Mouse (Mus musculus) midbrain, embryonic 14.5 days (tissue): ENCODE measurements at regions not wholly inside any gene's neighbourhood (a gene's known extent, or its start where the extent isn't known, plus 50 kb on each side); places are given as distances from the start of the nearest gene placed in this dataset.

ENCODE experiments used
- ATAC-seq: fragments of 200-750 bp; cut with Nextera tagmentation; 2 replicates; pipeline ENCODE4 v1.8.0; 2017; ENCODE audit warnings: moderate number of reproducible peaks, moderate library complexity; ENCODE audit not compliant: low FRiP score, low TSS enrichment
- DNase-seq: peaks from one replicate; pipeline ENCODE4 v3.0.0-alpha.2; 2015
- H3K27ac ChIP-seq: fragments of 300-500 bp; sonication (generic); replicated peaks from 2 replicates; pipeline ENCODE4 v1.5.1; 2014; ENCODE audit warnings: mild to moderate bottlenecking, low read depth, low read length, moderate library complexity
- H3K27me3 ChIP-seq: fragments of 300-500 bp; sonication (generic); 2 replicates; pipeline ENCODE4 v1.6.1; 2014; ENCODE audit warnings: low read length, control low read depth, mixed read lengths; ENCODE audit not compliant: control insufficient read depth, insufficient read depth
- H3K36me3 ChIP-seq: fragments of 300-500 bp; sonication (generic); 2 replicates; pipeline ENCODE4 v1.6.1; 2014; ENCODE audit warnings: low read length, control low read depth; ENCODE audit not compliant: control insufficient read depth, insufficient read depth
- H3K4me1 ChIP-seq: fragments of 300-500 bp; sonication (generic); 2 replicates; pipeline ENCODE4 v1.6.1; 2014; ENCODE audit warnings: mild to moderate bottlenecking, antibody characterized with exemption, low read length, control low read depth; ENCODE audit not compliant: control insufficient read depth, insufficient read depth
- H3K4me2 ChIP-seq: fragments of 300-500 bp; sonication (generic); 2 replicates; pipeline ENCODE4 v1.6.1; 2014; ENCODE audit warnings: mild to moderate bottlenecking, low read length, moderate library complexity
- H3K4me3 ChIP-seq: fragments of 300-500 bp; sonication (generic); replicated peaks from 2 replicates; pipeline ENCODE4 v1.5.1; 2014; ENCODE audit warnings: low read depth, low read length
- H3K9ac ChIP-seq: fragments of 300-500 bp; sonication (generic); replicated peaks from 2 replicates; pipeline ENCODE4 v1.6.1; 2014; ENCODE audit warnings: mild to moderate bottlenecking, low read length, moderate library complexity
- H3K9me3 ChIP-seq: fragments of 300-500 bp; sonication (generic); 2 replicates; pipeline ENCODE4 v1.6.1; 2016; ENCODE audit warnings: low read length, control low read depth, mixed read lengths; ENCODE audit not compliant: control insufficient read depth
- WGBS: fragments of 180-500 bp; shearing (Covaris S2); extraction: QIAGEN DNeasy Blood & Tissue Kit; methylation state at CpG from one replicate; pipeline ENCODE4 v1.1.7; 2014; 5-methylcytosine and 5-hydroxymethylcytosine counted together

- ATAC-seq (no peak), DNase-seq (no peak)
- Histone ChIP-seq H3K4me2 (no peak overlapping the region), H3K27me3 (no peaks in the 10 kb centered on the region), H3K36me3 (no peaks in the 10 kb centered on the region), H3K4me1 (no peaks in the 10 kb centered on the region), H3K4me3 (no peak overlapping the region), H3K9me3 (no peaks in the 10 kb centered on the region), H3K9ac (no peak overlapping the region), H3K27ac (no peak overlapping the region)
- 49% methylated on average over 6 of the region's 6 CpGs for WGBS
Observed at GRCm38 (mm10) chr12:71460643-71461042, 151.0 kb downstream of the Dact1 start.

- DNase-seq (no peak), ATAC-seq (no peak)
- Histone ChIP-seq H3K4me1 (0 out of 2 replicates have a peak, but pooled peaks cover 4% of the 10 kb centered on the region), H3K27me3 (no peaks in the 10 kb centered on the region), H3K9me3 (no peaks in the 10 kb centered on the region), H3K9ac (no peak overlapping the region), H3K27ac (no peak overlapping the region), H3K4me2 (no peak overlapping the region), H3K36me3 (no peaks in the 10 kb centered on the region), H3K4me3 (no peak overlapping the region)
- WGBS: 65% methylated on average over 7 of the region's 7 CpGs
Observed at GRCm38 (mm10) chr12:71467820-71468219, 158.1 kb downstream of the Dact1 start.

GRCm38 (mm10) chr12:71468324-71468723, 158.6 kb downstream of the Dact1 start:
- Histone ChIP-seq H3K4me2 (no peak overlapping the region), H3K9ac (no peak overlapping the region), H3K27ac (no peak overlapping the region), H3K4me3 (no peak overlapping the region), H3K4me1 (0 out of 2 replicates have a peak, but pooled peaks cover 4% of the 10 kb centered on the region), H3K36me3 (no peaks in the 10 kb centered on the region), H3K9me3 (no peaks in the 10 kb centered on the region), H3K27me3 (no peaks in the 10 kb centered on the region)
- DNase-seq (no peak), ATAC-seq (no peak)
- 26% methylated on average over 6 of the region's 6 CpGs for WGBS

GRCm38 (mm10) chr12:71470983-71471715, 161.5 kb downstream of the Dact1 start:
- Histone ChIP-seq H3K27me3 (no peaks in the 10 kb centered on the region), H3K4me3 (no peak overlapping the region), H3K27ac (no peak overlapping the region), H3K9me3 (no peaks in the 10 kb centered on the region), H3K36me3 (no peaks in the 10 kb centered on the region), H3K4me2 (no peak overlapping the region), H3K9ac (no peak overlapping the region), H3K4me1 (0 out of 2 replicates have a peak, but pooled peaks cover 4% of the 10 kb centered on the region)
- no peak for DNase-seq
- ATAC-seq: no peak
- 89% methylated on average over 13 of the region's 13 CpGs for WGBS

GRCm38 (mm10) chr12:71471720-71472119, 162.0 kb downstream of the Dact1 start:
- Histone ChIP-seq H3K9me3 (no peaks in the 10 kb centered on the region), H3K4me2 (no peak overlapping the region), H3K27ac (no peak overlapping the region), H3K36me3 (no peaks in the 10 kb centered on the region), H3K4me1 (0 out of 2 replicates have a peak, but pooled peaks cover 4% of the 10 kb centered on the region), H3K27me3 (no peaks in the 10 kb centered on the region), H3K4me3 (no peak overlapping the region), H3K9ac (no peak overlapping the region)
- 94% methylated on average over 4 of the region's 4 CpGs for WGBS
- DNase-seq (no peak), ATAC-seq (no peak)

GRCm38 (mm10) chr12:71476238-71476637, 166.6 kb downstream of the Dact1 start:
- H3K9ac ChIP-seq: no peak overlapping the region
- H3K9me3 ChIP-seq: no peaks in the 10 kb centered on the region
- WGBS: 55% methylated on average over 4 of the region's 4 CpGs
- H3K4me3 ChIP-seq: no peak overlapping the region
- H3K36me3 ChIP-seq: no peaks in the 10 kb centered on the region
- no peaks in the 10 kb centered on the region for H3K27me3 ChIP-seq
- H3K27ac ChIP-seq: no peak overlapping the region
- ATAC-seq: no peak
- no peak for DNase-seq
- H3K4me2 ChIP-seq: no peak overlapping the region
- H3K4me1 ChIP-seq: peaks cover 12% of the 10 kb centered on the region

GRCm38 (mm10) chr12:71477691-71478090, 168.0 kb downstream of the Dact1 start:
- no peak overlapping the region for H3K9ac ChIP-seq
- no peak overlapping the region for H3K4me3 ChIP-seq
- ATAC-seq (no peak), DNase-seq (peak; percentile 33)
- H3K9me3 ChIP-seq: no peaks in the 10 kb centered on the region
- no peaks in the 10 kb centered on the region for H3K27me3 ChIP-seq
- no peak overlapping the region for H3K4me2 ChIP-seq
- no peaks in the 10 kb centered on the region for H3K36me3 ChIP-seq
- WGBS: 16% methylated on average over 5 of the region's 5 CpGs
- peaks cover 15% of the 10 kb centered on the region for H3K4me1 ChIP-seq
- no peak overlapping the region for H3K27ac ChIP-seq

- Histone ChIP-seq H3K4me2 (no peak overlapping the region), H3K9ac (no peak overlapping the region), H3K27me3 (no peaks in the 10 kb centered on the region), H3K27ac (no peak overlapping the region), H3K4me1 (peaks cover 15% of the 10 kb centered on the region), H3K36me3 (no peaks in the 10 kb centered on the region), H3K4me3 (no peak overlapping the region), H3K9me3 (no peaks in the 10 kb centered on the region)
- DNase-seq: no peak
- ATAC-seq: no peak
- WGBS: 47% methylated on average over 6 of the region's 6 CpGs
Observed at GRCm38 (mm10) chr12:71481371-71481770, 171.7 kb downstream of the Dact1 start.

- H3K4me1 ChIP-seq: peaks cover 15% of the 10 kb centered on the region
- no peak for ATAC-seq
- no peak overlapping the region for H3K9ac ChIP-seq
- H3K27ac ChIP-seq: no peak overlapping the region
- no peak overlapping the region for H3K4me2 ChIP-seq
- DNase-seq: no peak
- H3K9me3 ChIP-seq: no peaks in the 10 kb centered on the region
- H3K4me3 ChIP-seq: no peak overlapping the region
- 54% methylated on average over 9 of the region's 9 CpGs for WGBS
- no peaks in the 10 kb centered on the region for H3K36me3 ChIP-seq
- H3K27me3 ChIP-seq: no peaks in the 10 kb centered on the region
Observed at GRCm38 (mm10) chr12:71481899-71482593, 172.4 kb downstream of the Dact1 start.
